Mouse (Mus musculus): ENCODE data around the gene Gm14459.
"Not testable (repeated sequence)": the region's sequence is repeated elsewhere in the genome, so short reads cannot be mapped to it uniquely, and the experiment has no call there.

Gm14459 gene

GRCm38 (mm10) chrX:8524854-8525253 is at the start of gene Gm14459:
Gene Gm14459 (minus strand): TSS chrX:8524954.
- DNase-seq = no peak

GRCm38 (mm10) chrX:8548155-8548554 is 23.4 kb upstream of the Gm14459 start, which contains the start of gene Ssxb6:
Gene Ssxb6 (minus strand): TSS chrX:8548255.
- DNase-seq = not testable (repeated sequence)
